Comparison of ENCODE assay signal across 17 mouse cellular contexts in genomic region chrX:12322453-12322852, GRCm38 (mm10).
DNase-seq lines count a peak whose midpoint lies in the region; ATAC-seq and TF ChIP-seq lines count a peak whose summit lies in the region.
"Had no signal": no experiment of that assay in that cellular context is flagged by ENCODE, and none has a peak within 500 bp of the region (broad histone marks: within the 10 kb centered on the region; RNA-seq: fewer than 3 reads in every experiment).

No protein-coding gene starts in this region.

- no peak overlapping the region for H3K4me3 ChIP-seq in heart, embryonic 12.5 days
- H3K4me3 ChIP-seq in liver, postnatal 0 days (ENCODE audit: low read depth, low read length), result no peak overlapping the region
- no peak overlapping the region for H3K4me3 ChIP-seq in hindbrain, embryonic 11.5 days (ENCODE audit: low read depth, low read length)
- H3K4me3 ChIP-seq: embryonic facial prominence, embryonic 12.5 days; heart, embryonic 13.5 days; hindbrain, embryonic 15.5 days; neural tube, embryonic 13.5 days; stomach, embryonic 15.5 days had no signal

- H3K9me3 ChIP-seq in heart, embryonic 12.5 days (replicated peaks), result 0 out of 2 replicates have a peak, but pooled peaks cover 4% of the 10 kb centered on the region
- no peaks in the 10 kb centered on the region for H3K9me3 ChIP-seq in liver, postnatal 0 days (ENCODE audit: low read length)
- no peaks in the 10 kb centered on the region for H3K9me3 ChIP-seq in hindbrain, embryonic 11.5 days (ENCODE audit: control insufficient read depth, low read length)
- H3K9me3 ChIP-seq: embryonic facial prominence, embryonic 12.5 days; heart, embryonic 13.5 days; hindbrain, embryonic 15.5 days; neural tube, embryonic 13.5 days; stomach, embryonic 15.5 days had no signal

- no peak for TF ChIP-seq EP300 in liver, postnatal 0 days (IDR thresholded peaks at IDR 0.05; ENCODE audit: low read depth)

- H3K4me2 ChIP-seq in heart, embryonic 12.5 days, result no peak overlapping the region
- H3K4me2 ChIP-seq in liver, postnatal 0 days (ENCODE audit: low read depth, low read length), result no peak overlapping the region
- no peak overlapping the region for H3K4me2 ChIP-seq in hindbrain, embryonic 11.5 days (replicated peaks; ENCODE audit: low read depth, low read length)
- H3K4me2 ChIP-seq: embryonic facial prominence, embryonic 12.5 days; heart, embryonic 13.5 days; hindbrain, embryonic 15.5 days; neural tube, embryonic 13.5 days; stomach, embryonic 15.5 days had no signal

- 75% methylated on average over 1 of the region's 1 CpGs for WGBS in heart, embryonic 12.5 days
- 69% methylated on average over 1 of the region's 1 CpGs for WGBS in liver, postnatal 0 days (ENCODE audit: insufficient replicate concordance)
- 82% methylated on average over 1 of the region's 1 CpGs for WGBS in hindbrain, embryonic 11.5 days

- H3K36me3 ChIP-seq in heart, embryonic 12.5 days, result no peaks in the 10 kb centered on the region
- H3K36me3 ChIP-seq in liver, postnatal 0 days (replicated peaks; ENCODE audit: insufficient read depth, low read length), result no peaks in the 10 kb centered on the region
- H3K36me3 ChIP-seq in hindbrain, embryonic 11.5 days (ENCODE audit: control insufficient read depth, insufficient read depth, low read length), result no peaks in the 10 kb centered on the region
- H3K36me3 ChIP-seq: embryonic facial prominence, embryonic 12.5 days; heart, embryonic 13.5 days; hindbrain, embryonic 15.5 days; neural tube, embryonic 13.5 days; stomach, embryonic 15.5 days had no signal

- no peaks in the 10 kb centered on the region for H3K27me3 ChIP-seq in heart, embryonic 12.5 days (replicated peaks)
- H3K27me3 ChIP-seq in liver, postnatal 0 days (ENCODE audit: insufficient read depth, low read length), result no peaks in the 10 kb centered on the region
- no peaks in the 10 kb centered on the region for H3K27me3 ChIP-seq in hindbrain, embryonic 11.5 days (ENCODE audit: control insufficient read depth, insufficient read depth, low read length)
- H3K27me3 ChIP-seq: CH12.LX; embryonic facial prominence, embryonic 12.5 days; hindbrain, embryonic 15.5 days; neural tube, embryonic 13.5 days; stomach, embryonic 15.5 days had no signal

- no peaks in the 10 kb centered on the region for H3K4me1 ChIP-seq in heart, embryonic 12.5 days (replicated peaks)
- no peaks in the 10 kb centered on the region for H3K4me1 ChIP-seq in liver, postnatal 0 days (ENCODE audit: insufficient read depth)
- no peaks in the 10 kb centered on the region for H3K4me1 ChIP-seq in hindbrain, embryonic 11.5 days (replicated peaks; ENCODE audit: control insufficient read depth, insufficient read depth, low read length)
- H3K4me1 ChIP-seq: embryonic facial prominence, embryonic 12.5 days; heart, embryonic 13.5 days; hindbrain, embryonic 15.5 days; neural tube, embryonic 13.5 days; stomach, embryonic 15.5 days had no signal

- TF ChIP-seq CTCF in liver, postnatal 0 days (IDR thresholded peaks at IDR 0.05; ENCODE audit: low read depth), result no peak

- no peak overlapping the region for H3K27ac ChIP-seq in heart, embryonic 12.5 days (ENCODE audit: poor library complexity, severe bottlenecking)
- H3K27ac ChIP-seq in liver, postnatal 0 days (ENCODE audit: low read depth), result peak overlapping the region; percentile 69
- H3K27ac ChIP-seq in hindbrain, embryonic 11.5 days (ENCODE audit: low read depth, low read length), result no peak overlapping the region
- H3K27ac ChIP-seq: embryonic facial prominence, embryonic 12.5 days; heart, embryonic 13.5 days; hindbrain, embryonic 15.5 days; kidney, postnatal 0 days; neural tube, embryonic 13.5 days; stomach, embryonic 15.5 days had no signal

- peak; percentile 7 for DNase-seq in heart, adult 8-10 months (ENCODE audit: low spot score)
- peak; percentile 26 for DNase-seq in liver, postnatal 0 days
- no peak for DNase-seq in liver
- peak; percentile 11 for DNase-seq in fibroblast of lung, adult 2 months (ENCODE audit: low read depth)
- peak; percentile 67 to 74 for DNase-seq in kidney, postnatal 36 days
- DNase-seq in hindbrain, embryonic 11.5 days (ENCODE audit: low spot score), result no peak
- DNase-seq: cerebellum, postnatal 36 days; layer of hippocampus, postnatal 36 days; thymus, postnatal 14 days had no signal

- H3K9ac ChIP-seq in heart, embryonic 12.5 days, result no peak overlapping the region
- H3K9ac ChIP-seq in liver, postnatal 0 days (replicated peaks), result no peak overlapping the region
- H3K9ac ChIP-seq in hindbrain, embryonic 11.5 days (ENCODE audit: low read depth, low read length), result no peak overlapping the region
- H3K9ac ChIP-seq: embryonic facial prominence, embryonic 12.5 days; heart, embryonic 13.5 days; hindbrain, embryonic 15.5 days; neural tube, embryonic 13.5 days; stomach, embryonic 15.5 days had no signal

- no peak for ATAC-seq in heart, embryonic 12.5 days (ENCODE audit: insufficient number of reproducible peaks, low FRiP score)
- ATAC-seq in liver, postnatal 0 days, result peak; percentile 88
- ATAC-seq in hindbrain, embryonic 11.5 days (ENCODE audit: low FRiP score), result no peak

Comparison
In these comparisons a context has a peak if more than half of its experiments do, and no peak if none do; other contexts are left out.
1. DNase-seq: peak in heart, adult 8-10 months (single experiment), liver, postnatal 0 days (single experiment), fibroblast of lung, adult 2 months (single experiment) and kidney, postnatal 36 days (2 of 2); none in liver (single experiment) and hindbrain, embryonic 11.5 days (single experiment).